Mouse (Mus musculus) 3134 (cell line): ENCODE results near the gene Tapt1.

Source experiments
- DNase-seq: peaks from one replicate; pipeline ENCODE4 v3.0.0-alpha.2; 2011; ENCODE audit warnings: low spot score; ENCODE audit not compliant: insufficient read length; ENCODE audit errors: extremely low read depth

Tapt1 gene

DNA sequence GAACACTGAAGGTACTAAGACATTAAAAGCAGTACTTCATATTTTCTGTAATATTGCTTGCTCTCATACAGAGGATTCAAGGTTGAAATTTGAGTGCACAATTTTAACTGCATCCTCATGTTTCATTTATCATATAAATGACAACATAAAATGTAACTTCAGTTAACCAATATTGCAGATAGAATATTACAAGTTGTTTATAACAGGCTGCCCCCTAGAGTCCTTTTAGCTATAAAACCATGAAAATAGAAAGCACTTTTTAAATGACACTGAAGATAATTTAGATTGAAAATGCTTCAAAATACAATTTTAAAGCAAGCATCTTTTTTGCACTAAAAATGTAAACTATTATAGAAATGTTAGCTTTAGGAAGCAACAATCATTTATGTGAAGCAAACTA lies 24.8 kb downstream of the Tapt1 start:
- DNase-seq, result no peak

DNA sequence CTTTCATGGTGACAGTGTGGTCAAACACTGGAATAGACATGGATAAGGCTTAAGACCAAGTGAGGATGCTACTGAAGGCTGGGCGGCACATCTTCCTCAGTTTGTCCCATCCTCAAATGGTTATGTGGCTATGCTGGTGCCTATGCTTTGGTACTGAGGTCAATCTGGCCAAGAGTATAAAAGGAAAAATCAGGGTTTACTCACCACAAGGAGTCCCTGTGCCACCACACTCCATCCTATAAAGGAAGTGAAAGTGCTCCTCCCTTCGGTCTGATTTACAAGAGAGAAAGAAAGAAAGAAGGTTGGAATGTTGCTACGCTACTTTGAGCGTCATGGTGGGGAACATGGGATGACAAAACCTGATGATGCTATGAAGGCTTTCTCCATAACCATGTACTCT lies 27.3 kb downstream of the Tapt1 start:
- no peak for DNase-seq

DNA sequence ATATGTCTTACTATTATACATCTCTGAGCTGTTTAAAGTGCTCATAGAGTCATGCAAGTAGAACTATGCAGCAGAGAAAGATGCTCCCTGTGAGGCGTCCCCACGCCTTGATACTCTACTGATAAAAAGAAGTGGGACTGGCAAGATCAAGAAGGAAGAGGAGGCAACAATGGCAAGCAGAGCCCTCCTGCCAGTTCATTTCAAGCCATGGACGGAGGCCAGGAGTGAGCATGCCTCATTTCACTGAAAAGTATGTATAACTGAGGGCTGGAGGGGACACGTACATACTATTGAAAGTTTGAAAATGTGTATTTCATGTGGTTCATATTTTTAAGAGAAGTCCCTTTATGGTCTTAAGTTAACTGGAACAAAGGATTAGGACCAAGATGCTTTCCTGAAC lies 28.0 kb downstream of the Tapt1 start:
- no peak for DNase-seq

DNA sequence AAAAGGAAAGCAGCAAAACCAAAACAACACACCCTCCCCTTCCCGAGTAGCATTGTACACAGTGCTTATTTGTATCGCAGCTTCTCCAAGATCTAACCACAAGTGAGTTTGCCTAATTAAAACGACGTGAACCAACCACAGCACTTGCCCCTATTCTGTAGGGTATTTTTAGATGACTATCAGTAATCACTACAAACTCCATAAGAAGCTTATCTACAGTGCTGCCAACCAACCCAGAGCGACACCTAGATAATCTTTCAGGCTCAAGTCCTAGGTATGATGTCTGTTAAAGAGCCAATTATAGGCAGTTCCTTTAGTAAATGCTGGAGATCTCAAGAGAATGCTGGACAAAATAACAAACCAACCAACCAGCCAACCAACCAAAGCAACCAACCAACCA lies 28.6 kb downstream of the Tapt1 start:
- no peak for DNase-seq

DNA sequence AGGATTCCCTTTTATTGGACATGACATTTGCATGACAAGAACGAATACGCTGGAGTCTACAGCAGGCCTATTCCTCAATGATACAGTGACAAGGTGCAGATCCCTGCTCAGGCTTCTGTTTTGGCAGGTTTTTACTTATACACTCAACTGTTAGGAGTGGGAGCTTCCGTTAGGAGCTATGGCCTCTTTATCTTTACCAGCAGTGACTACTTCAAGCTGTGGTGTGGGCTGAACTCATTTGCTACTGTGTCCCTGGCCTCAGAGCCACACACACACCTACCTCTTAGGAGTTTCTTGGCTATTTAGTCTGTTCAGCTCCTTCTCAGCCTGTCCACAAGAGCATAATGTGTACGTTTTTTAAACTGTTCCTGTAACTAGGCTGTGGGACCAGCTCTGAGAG lies 30.3 kb downstream of the Tapt1 start:
- no peak for DNase-seq

DNA sequence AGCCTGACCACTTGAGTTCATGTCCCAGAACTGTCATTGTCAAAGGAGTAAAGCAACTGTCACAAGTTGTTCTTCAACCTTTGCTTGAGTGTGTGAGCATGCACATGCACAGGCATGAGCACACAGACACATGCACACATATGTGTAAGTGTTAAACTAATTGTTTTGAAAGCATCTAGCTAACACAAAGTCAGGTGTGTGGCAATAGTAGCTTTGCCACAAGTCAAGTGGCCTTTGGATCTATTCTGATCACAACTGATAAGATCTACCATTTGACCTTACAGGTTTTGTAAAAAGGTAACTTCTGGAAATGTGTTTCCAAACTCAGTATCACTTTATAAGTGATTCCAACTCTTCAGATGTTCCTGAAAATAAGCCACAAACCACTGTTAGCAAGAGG lies 39.1 kb downstream of the Tapt1 start:
- no peak for DNase-seq

DNA sequence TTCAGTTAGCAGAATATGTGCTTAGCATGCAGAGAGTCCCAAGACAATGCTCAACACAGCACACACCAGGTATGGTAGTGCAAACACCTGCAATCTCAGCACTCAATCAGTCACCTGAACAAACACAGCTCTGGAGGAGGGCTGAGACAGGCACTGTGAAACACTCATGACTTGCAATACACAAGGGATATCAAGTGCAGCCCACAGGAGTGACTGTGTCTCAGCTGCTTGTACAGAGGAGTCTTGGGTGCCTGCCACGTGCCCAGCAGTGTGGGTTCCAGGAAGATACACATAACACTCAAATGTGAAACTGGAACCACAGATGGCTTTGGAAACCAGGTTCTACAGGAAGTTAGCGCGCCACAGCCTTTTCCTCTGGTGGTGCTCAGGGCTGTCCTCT lies 44.8 kb downstream of the Tapt1 start:
- no peak for DNase-seq

DNA sequence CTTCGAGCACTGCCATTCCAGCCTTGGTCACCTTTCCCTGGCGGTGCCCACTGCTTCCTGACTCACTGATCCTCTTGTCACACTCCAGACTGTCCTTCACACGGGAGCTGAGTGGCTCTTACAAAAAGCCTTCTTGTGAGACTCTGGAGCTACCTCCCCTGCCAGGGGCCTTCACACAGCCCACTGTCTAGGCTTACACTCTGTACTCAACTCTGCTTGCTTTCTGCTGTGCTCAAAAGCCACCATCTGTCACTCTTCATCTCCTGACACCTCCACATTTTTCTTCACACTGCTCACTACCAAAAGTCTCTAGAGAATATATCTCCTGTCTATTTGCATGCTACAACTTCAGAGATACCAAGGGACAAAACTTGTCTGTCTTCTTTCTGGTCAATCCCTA lies 46.0 kb downstream of the Tapt1 start:
- no peak for DNase-seq

DNA sequence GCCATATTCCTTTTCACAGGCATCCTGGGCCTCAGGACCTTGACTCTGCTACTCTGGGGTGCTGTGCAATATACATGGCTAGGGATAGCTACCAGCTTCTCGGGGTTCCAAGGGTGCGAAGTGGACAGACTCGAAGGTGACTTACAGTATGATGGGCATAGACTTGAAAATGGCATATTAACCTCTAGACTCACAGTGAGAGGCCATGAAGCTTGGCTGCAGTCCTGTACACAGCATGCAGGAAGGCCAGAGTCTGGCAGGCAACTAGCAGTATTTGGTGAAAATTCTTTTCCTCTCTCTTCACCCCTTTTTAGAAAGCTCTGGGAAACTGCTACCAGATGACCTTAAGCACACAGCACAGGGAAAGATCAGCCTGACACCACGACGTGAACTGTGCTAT lies 52.4 kb downstream of the Tapt1 start:
- DNase-seq, result no peak

DNA sequence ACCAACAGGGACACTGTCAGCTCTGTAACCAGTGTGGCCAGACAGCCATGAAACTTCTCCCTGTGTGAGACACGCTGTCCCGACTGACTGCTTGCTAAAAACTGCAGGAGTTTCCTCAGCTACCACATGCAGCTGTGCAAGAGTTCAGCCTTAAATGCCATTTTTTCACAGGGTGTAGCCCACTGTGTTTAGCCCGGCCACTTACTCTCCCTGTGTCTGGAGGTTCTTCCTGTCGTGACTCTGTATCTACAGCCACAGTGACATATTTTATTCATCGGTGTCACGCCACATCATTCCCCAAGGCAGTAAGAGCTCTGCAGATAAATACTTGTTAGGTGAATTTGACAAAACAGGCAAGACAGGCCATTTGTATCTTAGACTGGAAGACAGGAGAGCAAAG lies 59.6 kb downstream of the Tapt1 start:
- DNase-seq, result no peak

DNA sequence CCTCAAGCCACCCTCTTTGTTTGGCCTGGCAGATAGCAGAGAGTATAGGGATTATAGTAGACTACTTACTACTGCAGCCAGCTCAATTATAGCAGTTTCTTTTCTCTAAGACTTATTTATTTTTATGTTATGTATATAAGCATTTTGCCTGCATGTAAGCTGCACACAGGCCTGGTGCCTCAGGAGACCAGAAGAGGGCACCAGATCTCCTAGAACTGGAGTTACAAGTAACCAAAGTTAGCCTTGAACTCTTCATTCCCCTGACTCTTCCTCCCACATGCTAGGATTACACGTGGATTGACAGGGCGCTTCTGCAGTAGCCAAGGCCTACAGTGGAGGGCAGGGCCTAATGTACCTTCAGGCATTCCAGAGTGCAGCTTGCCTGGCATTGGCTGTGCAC lies 60.6 kb downstream of the Tapt1 start:
- no peak for DNase-seq

DNA sequence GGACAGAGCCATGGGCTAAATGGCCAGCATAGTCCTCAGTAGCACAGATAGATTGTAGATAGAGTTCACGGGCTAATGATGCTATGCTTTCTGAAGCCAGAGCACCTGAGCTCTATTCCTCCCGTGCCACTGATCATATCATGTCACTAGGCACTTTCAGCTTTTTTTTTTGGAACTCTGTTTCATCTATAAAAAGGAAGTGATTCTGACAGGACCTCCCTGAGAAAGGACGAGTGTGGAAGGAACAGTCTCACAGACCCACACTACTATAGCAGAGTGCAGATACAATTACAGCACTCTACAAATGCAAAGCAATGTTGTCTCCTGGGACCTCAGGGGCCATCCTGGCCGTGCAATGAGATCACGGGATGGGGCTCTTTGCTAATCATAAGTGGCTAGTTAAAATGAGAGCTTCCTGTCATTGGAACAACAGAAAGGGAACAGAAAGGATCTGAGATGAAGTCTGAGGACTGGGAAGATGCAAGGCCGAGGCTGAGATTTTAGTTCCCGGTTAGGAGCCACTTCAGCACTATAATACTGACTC lies 62.1 kb downstream of the Tapt1 start:
- no peak for DNase-seq

DNA sequence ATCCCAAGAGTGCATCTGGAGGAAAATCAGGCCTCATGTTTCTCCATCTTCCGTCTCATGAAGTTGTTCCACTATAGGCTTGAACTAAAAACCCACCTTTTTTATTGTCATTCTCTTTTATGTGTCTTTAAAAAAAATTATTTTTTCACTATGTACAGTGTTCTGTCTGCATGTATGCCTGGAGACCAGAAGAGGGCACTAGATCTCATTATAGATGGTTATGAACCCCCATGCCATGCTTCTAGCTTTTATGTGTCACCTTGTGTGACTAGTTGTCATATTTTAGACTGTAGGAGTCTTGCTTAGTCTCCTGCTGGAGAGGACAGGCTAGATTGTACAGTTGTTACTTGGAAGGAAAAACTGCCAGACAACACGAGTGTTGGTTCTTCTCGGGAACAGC lies 63.1 kb downstream of the Tapt1 start:
- no peak for DNase-seq

DNA sequence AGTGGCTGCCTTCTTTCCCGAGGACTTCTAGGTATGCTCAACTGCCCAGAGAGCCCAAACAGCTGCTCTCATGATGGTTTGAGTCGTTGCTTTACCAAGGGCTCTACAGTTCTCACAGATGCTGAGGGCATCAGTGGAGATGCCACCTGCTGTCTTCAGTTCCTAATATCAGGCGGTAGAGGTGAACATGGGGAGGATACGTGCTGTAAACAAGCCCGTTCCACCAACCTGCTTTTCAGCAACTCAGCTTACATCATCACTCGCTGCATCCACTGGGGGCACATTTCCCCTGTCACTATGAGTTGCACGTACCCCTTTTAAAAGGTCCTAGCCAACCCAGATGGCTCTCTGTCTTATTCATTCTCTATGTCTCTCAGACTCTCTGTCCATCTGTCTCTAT lies 63.6 kb downstream of the Tapt1 start:
- no peak for DNase-seq

DNA sequence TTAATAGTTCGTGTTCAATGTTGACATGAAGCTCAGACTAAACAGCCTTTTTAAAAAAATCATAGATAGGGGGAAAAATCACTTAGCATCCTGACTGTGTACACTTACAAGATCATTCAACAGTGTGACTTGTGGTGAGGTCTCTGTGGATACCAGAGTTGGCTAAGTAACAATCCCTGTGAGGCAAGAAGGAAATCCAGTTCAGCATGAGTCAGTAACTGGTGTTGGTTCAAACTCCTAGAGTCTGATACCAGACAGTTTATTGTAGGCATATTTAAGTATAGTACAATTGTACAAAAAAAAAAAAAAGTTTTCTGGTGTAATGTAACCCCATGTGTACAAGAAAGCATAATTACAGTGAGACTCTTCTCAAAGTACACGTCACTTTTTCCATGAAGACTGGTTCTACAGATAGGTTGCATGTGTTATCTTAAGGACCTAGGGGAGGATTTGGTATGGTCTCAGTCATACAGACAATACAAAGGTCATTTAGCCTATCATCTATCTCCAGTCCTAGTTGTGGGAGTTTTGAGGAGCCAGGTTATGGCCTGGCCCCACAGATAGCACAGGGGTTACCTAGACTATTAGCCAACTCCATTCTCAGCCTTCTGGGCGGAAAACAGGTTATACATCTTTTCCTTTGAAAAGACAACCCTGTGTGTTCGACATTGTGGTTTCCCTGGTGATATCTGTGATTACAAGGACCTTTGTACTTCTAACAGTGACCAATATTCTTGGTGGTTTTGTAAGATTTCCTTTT lies 66.6 kb downstream of the Tapt1 start:
- no peak for DNase-seq

DNA sequence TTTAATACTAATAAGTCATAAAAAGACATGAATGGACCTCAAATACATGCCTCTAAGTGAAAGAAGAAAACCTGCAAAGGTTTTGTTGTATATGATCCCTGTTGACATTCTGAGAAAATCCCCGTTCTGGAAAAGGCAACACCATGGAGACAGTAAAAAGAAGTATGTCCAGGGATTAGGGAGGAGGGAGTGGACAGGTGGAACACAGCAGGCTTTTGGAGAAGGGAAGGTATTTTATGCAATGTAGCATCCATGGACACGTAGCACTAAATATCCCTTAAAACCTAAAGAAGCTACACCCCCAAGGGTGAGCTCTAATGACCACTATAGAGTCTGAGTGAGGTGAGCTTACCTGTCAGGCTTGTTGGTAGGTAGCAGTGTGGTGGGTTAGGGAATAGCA lies 67.2 kb downstream of the Tapt1 start:
- DNase-seq, result no peak

DNA sequence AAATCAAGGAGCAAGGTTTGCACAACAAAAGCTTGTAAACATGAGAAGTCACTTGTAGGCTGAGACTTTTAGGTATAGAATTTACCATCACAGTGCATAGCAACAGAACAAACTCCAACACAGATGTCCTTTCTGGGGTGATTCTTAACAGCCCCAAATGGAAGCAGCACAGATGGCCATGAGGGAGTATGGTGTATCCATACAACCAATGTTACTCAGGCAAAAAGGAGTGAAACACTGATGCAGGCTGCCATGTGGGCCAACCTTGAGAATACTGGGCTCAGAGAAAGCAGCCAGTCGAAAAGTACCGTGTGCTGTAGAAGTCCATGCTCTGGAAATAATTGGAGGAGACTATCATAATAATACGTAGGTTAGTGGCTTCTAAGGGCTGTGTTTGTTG lies 68.0 kb downstream of the Tapt1 start:
- DNase-seq, result no peak

DNA sequence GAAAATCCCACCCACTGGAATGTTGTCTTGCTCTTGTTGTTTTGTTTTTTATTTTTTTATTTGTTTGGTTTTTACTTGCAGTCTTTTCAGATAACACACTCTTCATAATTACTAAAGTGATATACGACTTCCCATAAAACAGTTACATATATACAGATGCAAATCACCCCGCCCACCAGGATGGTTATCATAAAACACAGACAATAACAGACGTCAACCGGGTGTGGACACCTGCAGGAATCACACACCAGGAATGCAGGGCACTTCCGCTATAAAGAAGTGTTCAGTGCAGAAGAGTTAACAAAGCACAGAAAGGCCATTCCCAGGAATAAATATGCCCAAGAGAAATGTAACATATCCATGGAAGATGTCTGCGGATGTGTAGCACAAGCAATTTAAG lies 68.7 kb downstream of the Tapt1 start:
- DNase-seq, result no peak

DNA sequence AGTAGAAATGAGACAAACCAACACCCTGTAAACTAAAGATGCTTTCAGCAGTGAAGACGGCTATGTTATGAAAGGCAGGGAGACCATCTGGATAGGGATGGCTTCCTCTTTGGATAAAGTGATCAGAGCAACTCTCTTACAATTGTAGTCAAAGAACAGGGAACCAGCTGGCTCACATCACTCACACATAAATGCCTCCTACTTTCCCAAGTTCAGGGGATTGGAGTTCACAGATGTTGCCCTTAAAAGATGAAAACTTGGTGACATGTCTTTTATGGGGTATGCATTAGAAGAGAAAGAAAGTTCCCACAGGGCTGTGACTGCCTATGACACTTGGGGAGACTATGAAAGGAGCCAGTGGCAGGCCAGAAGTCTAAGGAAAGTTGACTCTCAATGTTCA lies 73.4 kb downstream of the Tapt1 start:
- no peak for DNase-seq

DNA sequence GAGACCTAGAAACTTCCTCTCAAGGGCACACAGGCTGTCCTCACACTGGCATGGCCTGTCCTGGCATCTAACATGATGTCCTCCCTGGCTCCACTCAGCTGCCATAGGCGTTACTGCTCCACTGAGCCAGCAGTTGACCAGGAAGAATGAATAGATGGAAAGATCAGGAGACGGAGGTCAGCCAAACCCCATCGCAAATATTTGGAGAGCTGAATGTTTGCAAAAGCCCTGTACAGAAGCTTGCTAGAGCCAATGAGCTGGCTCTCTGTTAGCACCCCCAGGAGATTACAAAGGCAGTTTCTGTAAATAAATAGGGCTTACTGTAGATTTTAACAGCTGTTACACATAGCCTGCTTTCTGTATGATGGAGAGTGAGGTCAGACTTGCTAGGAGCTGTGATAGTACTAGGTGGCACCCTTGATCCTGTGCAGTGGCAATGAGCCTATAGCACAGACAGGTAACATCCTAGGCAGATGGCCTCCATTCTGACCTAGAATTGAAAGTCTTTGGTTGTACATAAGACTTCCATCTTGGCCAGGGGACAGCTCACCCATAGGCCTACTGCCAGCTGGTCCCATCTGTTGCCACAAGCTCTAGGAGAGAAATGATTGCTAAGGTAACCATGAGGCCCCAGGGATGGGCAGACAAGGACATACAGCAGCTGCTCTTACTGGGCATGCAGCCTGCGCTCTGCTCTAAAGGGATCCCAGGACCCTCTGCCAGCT lies 74.9 kb downstream of the Tapt1 start:
- DNase-seq, result no peak

DNA sequence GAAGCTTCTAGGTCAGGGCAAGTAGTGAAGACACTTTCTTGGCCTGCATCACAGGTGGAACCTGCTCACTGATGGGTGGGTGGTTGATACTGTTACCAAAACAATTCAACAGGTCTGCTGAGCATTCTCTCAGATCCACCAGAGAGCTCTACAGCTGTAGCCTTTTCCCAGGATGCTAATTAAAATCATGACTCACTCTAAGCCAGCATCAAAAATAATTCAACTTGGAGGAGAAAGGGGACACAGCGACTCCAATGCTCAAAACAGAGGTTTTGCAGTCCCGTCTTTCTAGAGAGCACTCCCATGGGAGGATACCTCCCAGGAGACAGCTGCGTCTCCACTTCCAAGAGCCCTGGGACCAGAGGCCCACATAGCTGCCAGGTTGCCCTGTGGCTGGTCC lies 78.7 kb downstream of the Tapt1 start:
- no peak for DNase-seq
